Mouse (Mus musculus) fat pad, adult 2 months (tissue): ENCODE data around the gene Stx11.

Source experiments
- DNase-seq: peaks from one replicate; pipeline ENCODE4 v3.0.0-alpha.2; 2011; ENCODE audit warnings: low read depth, low spot score; ENCODE audit errors: extremely low read depth

Stx11 gene

DNA sequence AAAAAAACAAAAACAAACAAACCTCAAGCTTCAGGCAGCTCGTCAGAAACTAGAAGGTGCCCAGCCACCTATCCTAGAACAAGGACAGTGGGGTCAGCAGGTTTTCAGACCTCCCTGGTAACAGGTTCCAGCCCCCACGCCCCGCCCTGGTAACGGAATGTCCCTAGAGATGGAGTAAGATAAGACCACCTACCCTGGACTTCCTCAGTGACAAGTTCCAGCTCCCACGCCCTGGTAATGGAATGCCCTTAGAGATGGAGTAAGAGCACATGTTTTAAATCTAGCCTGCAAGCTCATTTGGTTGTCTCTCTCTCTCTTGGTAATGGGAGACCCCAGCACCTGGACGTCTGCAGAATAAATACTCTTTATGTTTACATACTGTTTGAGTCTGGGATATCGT, 48.3 kb downstream of the Stx11 start:
- no peak for DNase-seq

DNA sequence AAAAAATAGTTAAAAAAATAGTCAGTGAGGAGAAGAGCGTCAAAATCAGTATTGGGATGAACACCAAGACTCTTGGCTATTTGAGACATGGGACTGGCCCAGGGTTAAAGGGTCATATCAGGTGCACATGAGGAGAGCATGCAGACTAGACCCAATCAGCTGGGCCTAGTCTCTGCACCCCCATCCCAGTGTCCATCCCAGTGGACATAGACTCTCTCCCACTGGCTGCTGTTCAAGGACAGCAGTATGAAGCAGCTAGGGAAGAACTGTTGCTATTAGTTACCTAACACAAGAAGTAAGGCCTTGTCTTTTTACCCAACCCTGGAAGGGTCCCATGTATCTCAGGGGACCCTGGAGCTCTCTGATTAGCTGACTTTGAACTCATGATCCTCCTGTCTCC, 49.9 kb downstream of the Stx11 start:
- no peak for DNase-seq

DNA sequence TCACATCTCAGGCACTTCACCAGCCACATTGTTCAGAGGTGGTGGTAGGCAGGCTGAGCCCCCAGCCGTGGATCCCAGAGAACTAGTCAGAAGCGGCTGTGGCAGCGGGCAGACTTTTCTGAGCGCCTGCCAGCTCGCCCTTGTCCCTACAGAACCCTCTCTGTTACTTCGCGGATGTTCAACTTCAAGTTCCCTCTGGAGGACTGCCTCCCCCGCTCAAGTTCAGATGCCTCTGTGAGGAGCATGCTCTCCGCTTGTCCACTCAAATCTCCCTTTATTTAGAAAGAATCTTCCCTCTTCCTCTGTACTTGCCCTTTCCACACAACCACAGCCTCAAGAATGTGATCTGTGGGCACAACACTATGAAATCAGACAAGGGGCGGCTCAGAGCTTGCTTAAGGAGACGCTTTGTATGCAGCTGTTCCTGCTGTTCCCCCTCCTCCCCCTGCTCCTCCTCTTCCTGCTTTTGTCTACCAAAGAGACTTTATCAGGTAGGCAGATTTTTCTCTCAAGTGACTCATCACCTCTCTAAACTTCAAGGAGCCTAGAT, 52.0 kb downstream of the Stx11 start:
- DNase-seq = no peak

DNA sequence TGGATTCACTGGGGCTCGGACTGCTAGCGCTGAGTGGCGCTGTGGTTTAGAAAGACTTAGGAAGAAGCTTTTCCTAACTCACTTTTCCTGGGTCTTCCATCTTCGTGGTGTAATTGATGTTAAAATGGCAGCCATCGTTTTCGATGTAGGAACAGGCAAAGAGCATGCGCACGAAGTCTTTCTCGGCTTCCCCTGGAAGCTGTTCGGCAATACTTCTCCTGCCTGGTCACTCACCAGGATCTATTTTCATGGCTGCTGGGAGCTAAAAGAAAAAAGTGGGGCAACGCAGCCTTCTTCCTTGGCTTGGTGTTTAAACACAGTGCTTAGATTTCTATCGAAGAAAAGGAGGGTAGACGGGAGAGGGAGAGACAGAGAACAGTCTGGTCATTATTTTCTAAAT, 52.6 kb downstream of the Stx11 start:
- no peak for DNase-seq

DNA sequence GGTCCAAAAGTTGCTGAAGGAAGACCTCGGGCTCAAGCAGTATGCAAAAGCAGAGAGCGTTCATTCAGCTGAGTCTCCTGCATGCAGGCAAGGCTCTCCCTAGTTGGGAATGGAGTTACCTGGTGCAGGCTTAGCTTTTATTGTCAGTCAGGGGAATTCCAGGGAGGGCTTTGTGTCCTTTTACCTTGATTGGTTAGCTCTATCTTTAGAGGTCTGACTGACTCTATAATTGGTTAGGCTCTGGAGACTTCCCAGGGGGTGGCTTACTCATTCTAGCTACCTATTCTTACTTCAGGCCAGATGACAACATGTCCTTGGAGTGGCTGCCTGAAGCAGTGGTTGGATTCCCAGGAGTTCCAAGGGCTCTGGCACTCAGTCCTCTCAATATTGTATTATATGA, 54.2 kb downstream of the Stx11 start:
- no peak for DNase-seq

DNA sequence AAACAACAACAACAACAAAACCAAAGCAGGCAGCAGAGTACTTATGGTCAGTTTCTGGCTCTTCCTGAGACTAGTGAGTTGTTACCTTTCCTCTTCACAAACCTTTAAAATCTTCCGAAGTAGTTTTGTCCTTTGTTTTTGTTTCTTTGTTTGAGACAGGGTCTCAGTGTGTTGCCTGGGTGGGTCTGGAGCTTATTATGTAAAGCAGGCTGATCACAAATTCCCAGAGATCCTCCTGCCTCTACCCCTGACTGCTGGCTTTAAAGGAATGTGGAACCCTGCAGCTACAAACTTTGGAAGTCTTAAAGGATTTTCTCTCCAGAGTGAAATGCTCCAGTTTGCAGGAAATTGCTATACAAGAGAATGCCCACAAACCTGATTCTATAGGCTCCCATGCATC, 54.9 kb downstream of the Stx11 start:
- DNase-seq = no peak

DNA sequence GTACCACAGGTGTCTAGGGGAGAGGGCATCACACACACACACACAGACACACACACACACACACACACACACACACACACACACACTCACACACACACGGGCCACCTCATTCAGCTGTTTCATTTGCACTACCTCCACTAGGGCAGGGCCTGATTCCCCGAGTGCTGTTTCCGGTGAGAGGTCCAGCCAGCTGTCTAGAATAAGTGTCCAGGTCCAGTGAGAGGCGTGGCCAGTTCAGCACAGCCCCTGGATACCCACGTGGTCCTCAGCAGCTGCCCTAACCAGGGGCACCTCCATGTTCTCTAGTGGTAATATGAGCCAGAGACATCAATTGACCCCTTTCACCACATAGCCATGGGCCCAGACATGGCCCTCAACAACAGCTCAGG, 60.0 kb downstream of the Stx11 start:
- no peak for DNase-seq

DNA sequence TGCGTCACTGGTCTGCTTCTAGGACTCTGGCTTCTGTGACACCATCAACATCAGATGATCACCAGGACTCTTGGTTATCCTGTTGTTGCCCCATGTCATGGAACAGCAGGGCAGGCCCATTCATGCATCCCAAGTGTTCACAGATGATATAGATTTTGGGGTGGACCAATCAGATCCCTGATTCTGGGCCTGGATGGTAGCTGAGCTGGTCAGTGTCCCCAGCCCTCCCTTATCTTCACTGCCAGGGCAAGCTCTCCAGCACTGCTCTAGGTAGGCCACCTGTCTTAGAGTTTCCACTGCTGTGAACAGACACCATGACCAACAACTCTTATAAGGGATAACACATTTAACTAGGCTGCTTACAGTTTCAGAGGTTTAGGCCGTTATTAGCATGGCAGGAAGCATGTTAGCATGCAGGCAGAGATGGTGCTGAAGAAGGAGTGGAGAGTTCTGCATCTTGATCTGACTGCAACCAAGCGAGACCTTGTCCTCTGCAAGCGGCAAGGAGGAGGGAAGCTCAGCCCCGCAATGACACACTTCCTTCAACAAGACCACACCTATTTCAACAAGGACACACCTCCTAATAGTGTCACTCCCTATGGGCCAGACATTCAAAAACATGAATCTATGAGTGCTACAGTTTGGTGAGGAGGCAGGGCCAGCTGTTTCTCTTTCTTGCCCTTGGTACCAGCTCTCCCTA, 60.5 kb downstream of the Stx11 start:
- DNase-seq = no peak

DNA sequence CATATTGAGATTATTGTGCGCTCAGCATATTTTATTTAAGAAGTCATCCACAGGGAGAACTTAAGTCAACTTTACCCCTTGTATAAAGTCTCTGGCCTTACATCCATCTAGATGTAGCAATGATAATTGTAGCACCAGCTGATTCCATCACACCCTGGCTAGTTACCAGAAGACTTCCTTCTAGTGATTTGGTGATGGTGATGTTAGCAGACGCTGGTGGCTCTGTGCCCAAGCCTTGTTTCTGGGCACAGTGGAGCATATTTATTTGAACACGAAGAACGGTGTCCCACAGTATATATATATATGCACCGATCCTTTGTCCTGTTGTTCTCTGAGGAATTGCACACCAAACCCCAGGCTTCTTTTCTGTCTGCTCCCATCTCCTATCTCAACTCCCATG, 64.2 kb downstream of the Stx11 start:
- no peak for DNase-seq

DNA sequence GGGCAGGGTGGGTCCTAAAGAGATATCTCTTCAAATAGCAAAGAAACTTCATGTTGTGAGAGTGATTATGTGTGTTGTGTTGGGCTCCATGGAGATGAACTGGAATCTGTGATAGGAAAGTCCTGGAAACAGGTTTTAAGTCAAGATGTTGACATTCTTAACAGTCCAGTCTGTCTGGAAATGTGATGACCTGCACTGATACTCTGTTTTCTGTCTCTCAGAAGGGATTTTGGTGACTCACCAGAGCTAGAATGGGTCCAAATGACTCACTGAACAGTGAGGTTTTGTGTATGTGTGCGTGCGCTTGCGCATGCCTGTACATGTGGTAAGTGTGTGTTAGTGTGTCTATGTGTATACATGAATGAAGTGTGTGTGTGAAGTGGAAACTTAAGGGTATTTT, 70.8 kb downstream of the Stx11 start:
- DNase-seq = no peak

DNA sequence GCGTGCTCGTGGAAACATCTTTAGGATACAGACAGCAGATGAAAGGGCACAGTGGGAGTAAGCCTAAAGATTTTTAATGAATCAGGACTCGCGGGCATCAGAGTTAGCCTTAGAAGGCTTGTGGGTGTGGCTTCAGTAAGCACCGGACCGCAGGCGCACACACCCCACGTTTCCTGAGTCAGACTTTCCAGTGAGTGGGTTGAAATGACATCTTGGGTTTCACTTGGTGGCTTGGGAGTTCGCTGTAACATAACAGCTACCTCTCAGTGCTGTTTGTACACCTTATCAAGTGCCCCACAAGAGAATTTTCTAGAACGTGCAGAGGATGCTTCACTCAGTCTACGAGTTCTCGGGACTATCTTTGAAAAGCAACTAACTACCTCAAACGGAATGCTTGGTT, 75.7 kb downstream of the Stx11 start:
- DNase-seq = no peak
